Mouse (Mus musculus): ENCODE measurements around the gene Cradd. TPM values are rescaled to one million over a fixed set of nuclear protein-coding genes. Genes with fewer than 3 reads are reported as not detected.

Cradd gene
- 0.72 and 0.78 TPM in 2 replicates for polyA plus RNA-seq (2012)

GRCm38 (mm10) chr10:95323393-95324277, at the start of gene Cradd:
Gene Cradd, minus strand, starts transcription at chr10:95324133.
- H3K9me3 ChIP-seq (ENCODE audit: control insufficient read depth, low read length): no peaks in the 10 kb centered on the region
- no peak for TF ChIP-seq TAL1 (IDR thresholded peaks at IDR 0.05; ENCODE audit: low read length)
- TF ChIP-seq GATA1 (IDR thresholded peaks at IDR 0.05; ENCODE audit: low read length): no peak
- no peaks in the 10 kb centered on the region for H3K27me3 ChIP-seq (ENCODE audit: control insufficient read depth)
- peak within 1 kb of the TSS; percentile 77 for H3K4me3 ChIP-seq (replicated peaks)
- H3K36me3 ChIP-seq (ENCODE audit: control insufficient read depth): no peaks in the 10 kb centered on the region
- H3K4me1 ChIP-seq (ENCODE audit: control insufficient read depth): peaks cover 19% of the 10 kb centered on the region

GRCm38 (mm10) chr10:95373340-95373739, 49.4 kb upstream of the Cradd start:
- no peaks in the 10 kb centered on the region for H3K4me1 ChIP-seq (ENCODE audit: control insufficient read depth)
- H3K4me3 ChIP-seq (replicated peaks): no peak overlapping the region
- H3K27me3 ChIP-seq (ENCODE audit: control insufficient read depth): no peaks in the 10 kb centered on the region
- H3K9me3 ChIP-seq (ENCODE audit: control insufficient read depth, low read length): peaks cover 7% of the 10 kb centered on the region
- TF ChIP-seq GATA1 (IDR thresholded peaks at IDR 0.05; ENCODE audit: low read length) (no peak), TAL1 (IDR thresholded peaks at IDR 0.05; ENCODE audit: low read length) (no peak)
- no peaks in the 10 kb centered on the region for H3K36me3 ChIP-seq (ENCODE audit: control insufficient read depth)

GRCm38 (mm10) chr10:95371942-95372341, 48.0 kb upstream of the Cradd start:
- Histone ChIP-seq H3K27me3 (ENCODE audit: control insufficient read depth) (no peaks in the 10 kb centered on the region), H3K36me3 (ENCODE audit: control insufficient read depth) (no peaks in the 10 kb centered on the region), H3K4me1 (ENCODE audit: control insufficient read depth) (no peaks in the 10 kb centered on the region), H3K9me3 (ENCODE audit: control insufficient read depth, low read length) (no peaks in the 10 kb centered on the region), H3K4me3 (replicated peaks) (no peak overlapping the region)
- TF ChIP-seq GATA1 (IDR thresholded peaks at IDR 0.05; ENCODE audit: low read length): no peak
- no peak for TF ChIP-seq TAL1 (IDR thresholded peaks at IDR 0.05; ENCODE audit: low read length)

GRCm38 (mm10) chr10:95369190-95369589, 45.3 kb upstream of the Cradd start:
- Histone ChIP-seq H3K36me3 (ENCODE audit: control insufficient read depth) (no peaks in the 10 kb centered on the region), H3K4me1 (ENCODE audit: control insufficient read depth) (no peaks in the 10 kb centered on the region), H3K9me3 (ENCODE audit: control insufficient read depth, low read length) (no peaks in the 10 kb centered on the region), H3K27me3 (ENCODE audit: control insufficient read depth) (no peaks in the 10 kb centered on the region), H3K4me3 (replicated peaks) (no peak overlapping the region)
- TF ChIP-seq GATA1 (IDR thresholded peaks at IDR 0.05; ENCODE audit: low read length) (no peak), TAL1 (IDR thresholded peaks at IDR 0.05; ENCODE audit: low read length) (no peak)

GRCm38 (mm10) chr10:95368151-95368550, 44.2 kb upstream of the Cradd start:
- Histone ChIP-seq H3K9me3 (ENCODE audit: control insufficient read depth, low read length) (no peaks in the 10 kb centered on the region), H3K36me3 (ENCODE audit: control insufficient read depth) (no peaks in the 10 kb centered on the region), H3K4me1 (ENCODE audit: control insufficient read depth) (no peaks in the 10 kb centered on the region), H3K4me3 (replicated peaks) (no peak overlapping the region), H3K27me3 (ENCODE audit: control insufficient read depth) (no peaks in the 10 kb centered on the region)
- TF ChIP-seq GATA1 (IDR thresholded peaks at IDR 0.05; ENCODE audit: low read length) (no peak), TAL1 (IDR thresholded peaks at IDR 0.05; ENCODE audit: low read length) (no peak)

- Histone ChIP-seq H3K27me3 (ENCODE audit: control insufficient read depth) (no peaks in the 10 kb centered on the region), H3K4me3 (replicated peaks) (no peak overlapping the region)
- TF ChIP-seq GATA1 (IDR thresholded peaks at IDR 0.05; ENCODE audit: low read length) (no peak), TAL1 (IDR thresholded peaks at IDR 0.05; ENCODE audit: low read length) (no peak)
Measured at GRCm38 (mm10) chr10:95367661-95368089, 43.7 kb upstream of the Cradd start.

GRCm38 (mm10) chr10:95367241-95367640, 43.3 kb upstream of the Cradd start:
- H3K4me3 ChIP-seq (replicated peaks): no peak overlapping the region
- TF ChIP-seq GATA1 (IDR thresholded peaks at IDR 0.05; ENCODE audit: low read length) (no peak), TAL1 (IDR thresholded peaks at IDR 0.05; ENCODE audit: low read length) (no peak)
- no peaks in the 10 kb centered on the region for H3K27me3 ChIP-seq (ENCODE audit: control insufficient read depth)
- no peaks in the 10 kb centered on the region for H3K4me1 ChIP-seq (ENCODE audit: control insufficient read depth)
- no peaks in the 10 kb centered on the region for H3K9me3 ChIP-seq (ENCODE audit: control insufficient read depth, low read length)
- no peaks in the 10 kb centered on the region for H3K36me3 ChIP-seq (ENCODE audit: control insufficient read depth)

More at GRCm38 (mm10) chr10:95367661-95368089, 43.7 kb upstream of the Cradd start:
- Histone ChIP-seq H3K36me3 (ENCODE audit: control insufficient read depth) (no peaks in the 10 kb centered on the region), H3K4me1 (ENCODE audit: control insufficient read depth) (no peaks in the 10 kb centered on the region), H3K9me3 (ENCODE audit: control insufficient read depth, low read length) (no peaks in the 10 kb centered on the region)

GRCm38 (mm10) chr10:95362326-95362725, 38.4 kb upstream of the Cradd start:
- no peaks in the 10 kb centered on the region for H3K4me1 ChIP-seq (ENCODE audit: control insufficient read depth)
- TF ChIP-seq TAL1 (IDR thresholded peaks at IDR 0.05; ENCODE audit: low read length) (no peak), GATA1 (IDR thresholded peaks at IDR 0.05; ENCODE audit: low read length) (no peak)
- H3K27me3 ChIP-seq (ENCODE audit: control insufficient read depth): no peaks in the 10 kb centered on the region
- no peaks in the 10 kb centered on the region for H3K9me3 ChIP-seq (ENCODE audit: control insufficient read depth, low read length)
- no peaks in the 10 kb centered on the region for H3K36me3 ChIP-seq (ENCODE audit: control insufficient read depth)
- H3K4me3 ChIP-seq (replicated peaks): no peak overlapping the region

GRCm38 (mm10) chr10:95361260-95361841, 37.4 kb upstream of the Cradd start:
- TF ChIP-seq TAL1 (IDR thresholded peaks at IDR 0.05; ENCODE audit: low read length) (no peak), GATA1 (IDR thresholded peaks at IDR 0.05; ENCODE audit: low read length) (no peak)
- Histone ChIP-seq H3K36me3 (ENCODE audit: control insufficient read depth) (no peaks in the 10 kb centered on the region), H3K4me1 (ENCODE audit: control insufficient read depth) (no peaks in the 10 kb centered on the region), H3K4me3 (replicated peaks) (no peak overlapping the region), H3K27me3 (ENCODE audit: control insufficient read depth) (no peaks in the 10 kb centered on the region), H3K9me3 (ENCODE audit: control insufficient read depth, low read length) (no peaks in the 10 kb centered on the region)
